Mouse (Mus musculus): ENCODE measurements around the gene Mapkapk3. TPM values are rescaled to one million over a fixed set of nuclear protein-coding genes. Genes with fewer than 3 reads are reported as not detected.

Gene Mapkapk3
- total and polyA plus RNA-seq, 3 experiments: 29.9 to 39.8 (median 30.1) TPM

DNA sequence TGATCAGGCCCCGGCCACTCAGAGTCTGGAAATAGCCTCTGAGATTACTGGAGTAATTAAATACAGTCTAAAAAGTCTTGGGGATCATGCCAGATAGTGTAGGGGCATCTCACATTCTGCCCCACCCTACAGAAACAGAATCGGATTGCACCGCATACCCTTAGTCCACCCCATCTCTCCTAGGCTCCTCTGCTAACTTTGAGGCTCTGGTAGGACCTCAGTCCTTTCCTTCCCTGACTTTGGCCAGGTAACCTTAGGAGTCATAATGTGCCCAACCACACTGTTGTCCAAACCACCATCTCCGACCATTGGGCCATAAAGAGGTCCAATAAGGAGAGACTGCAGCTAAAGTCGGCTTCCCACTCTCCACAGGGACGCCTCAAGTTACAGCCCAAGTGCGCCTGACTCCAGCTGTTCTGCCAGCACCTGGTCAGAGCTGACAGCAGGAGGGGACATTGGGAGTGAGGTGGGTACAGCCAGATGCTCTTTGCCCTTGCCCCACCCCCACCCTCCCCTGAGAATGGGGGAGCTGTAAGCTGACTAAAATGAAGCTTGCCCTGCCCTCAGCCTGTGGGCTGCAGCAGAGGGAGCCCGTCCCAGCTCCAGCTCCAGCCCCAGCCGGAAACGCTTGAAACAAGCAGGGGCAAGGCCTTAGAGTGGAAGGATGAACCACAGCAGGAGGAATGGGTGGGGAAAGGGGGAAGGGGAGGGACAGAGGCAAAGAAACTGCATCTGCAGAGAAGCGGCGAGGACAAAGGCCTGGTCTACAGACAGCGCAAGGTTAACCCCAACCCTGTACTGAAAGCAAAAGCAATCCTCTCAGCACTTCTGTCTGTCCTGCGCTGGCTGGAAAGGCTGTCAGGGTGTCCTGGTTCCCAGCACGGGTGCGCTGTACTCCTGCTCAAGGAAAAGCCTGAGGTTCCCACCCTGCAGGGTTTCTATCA lies 10.0 kb downstream of the Mapkapk3 start:
- no peak for TF ChIP-seq ZNF384 (IDR thresholded peaks at IDR 0.05; ENCODE audit: low read depth, low read length)
- TF ChIP-seq ELF1 (IDR thresholded peaks at IDR 0.05; ENCODE audit: low read depth, low read length): no peak; the same call in 1 of the 2 replicates
- TF ChIP-seq TCF12 (IDR thresholded peaks at IDR 0.05; ENCODE audit: low read depth, low read length): peak; percentile 48; the same call in 1 of the 2 replicates
- TF ChIP-seq CHD2 (IDR thresholded peaks at IDR 0.05; ENCODE audit: low read length): peak; percentile 75
- TF ChIP-seq RAD21 (IDR thresholded peaks at IDR 0.05; ENCODE audit: low read depth, low read length): no peak
- TF ChIP-seq POLR2A (IDR thresholded peaks at IDR 0.05; ENCODE audit: low read depth, low read length): 0 out of 2 replicates have a peak, but pooled peaks have one; percentile 19
- no peak for TF ChIP-seq CHD1 (IDR thresholded peaks at IDR 0.05; ENCODE audit: low read depth, low read length)
- TF ChIP-seq MAX (IDR thresholded peaks at IDR 0.05; ENCODE audit: low read length): no peak
- TF ChIP-seq IRF4 (IDR thresholded peaks at IDR 0.05; ENCODE audit: low read depth, low read length): peak; percentile 37; the same call in 1 of the 2 replicates
- no peak for TF ChIP-seq KAT2A (IDR thresholded peaks at IDR 0.05; ENCODE audit: insufficient replicate concordance, low read length)
- TF ChIP-seq E2F4 (IDR thresholded peaks at IDR 0.05; ENCODE audit: insufficient replicate concordance, low read depth, low read length): no peak
- TF ChIP-seq PAX5 (IDR thresholded peaks at IDR 0.05; ENCODE audit: low read length): no peak
- TF ChIP-seq MAFK (IDR thresholded peaks at IDR 0.05; ENCODE audit: insufficient replicate concordance, low read length): no peak
- TF ChIP-seq ETS1 (conservative IDR thresholded peaks at IDR 0.05; ENCODE audit: low read depth, low read length): no peak
- no peak for TF ChIP-seq JUND (conservative IDR thresholded peaks at IDR 0.05; ENCODE audit: low read depth, low read length)
- TF ChIP-seq NELFE (IDR thresholded peaks at IDR 0.05; ENCODE audit: low read depth, low read length): no peak
- TF ChIP-seq BHLHE40 (IDR thresholded peaks at IDR 0.05; ENCODE audit: low read depth, low read length): 0 out of 2 replicates have a peak, but pooled peaks have one; percentile 8
- TF ChIP-seq ZMIZ1 (IDR thresholded peaks at IDR 0.05; ENCODE audit: low read depth, low read length): no peak
- no peak for TF ChIP-seq USF2 (conservative IDR thresholded peaks at IDR 0.05; ENCODE audit: low read depth, low read length)
- no peak for TF ChIP-seq MXI1 (IDR thresholded peaks at IDR 0.05; ENCODE audit: low read depth, low read length)
- TF ChIP-seq GABPA (IDR thresholded peaks at IDR 0.05; ENCODE audit: insufficient replicate concordance, low read depth, low read length): no peak
- 0 out of 2 replicates have a peak, but pooled peaks have one; percentile 22 for TF ChIP-seq SIN3A (IDR thresholded peaks at IDR 0.05; ENCODE audit: low read length)
- 0 out of 2 replicates have a peak, but pooled peaks have one; percentile 26 for TF ChIP-seq MAZ (IDR thresholded peaks at IDR 0.05; ENCODE audit: low read depth, low read length)
- no peak for TF ChIP-seq POLR2AphosphoS2 (IDR thresholded peaks at IDR 0.05; ENCODE audit: low read depth, low read length)
- Histone ChIP-seq H3K27me3 (replicated peaks) (no peaks in the 10 kb centered on the region), H3K4me2 (ENCODE audit: insufficient read depth, low read depth, poor library complexity, severe bottlenecking) (peak overlapping the region; percentile 71), H3K4me3 (replicated peaks in 1 of 3; ENCODE audit: low read depth in 2 of 3, low read length in 2 of 3, poor library complexity in 1 of 3) (peak overlapping the region; percentile 3 to 41 (median 31)), H3K79me2 (replicated peaks; ENCODE audit: control insufficient read depth, extremely low read depth, insufficient read depth, poor library complexity, severe bottlenecking) (no peaks in the 10 kb centered on the region), H3K4me1 (ENCODE audit: control insufficient read depth in 1 of 2, insufficient read depth in 2 of 2) (peaks cover 23 to 42% of the 10 kb centered on the region in 2 experiments), H3K9ac (ENCODE audit: insufficient read depth, low read depth) (0 out of 2 replicates have a peak overlapping the region, but pooled peaks have one; percentile 4), H3K9me3 (replicated peaks; ENCODE audit: low read length) (no peaks in the 10 kb centered on the region), H3K27ac (ENCODE audit: insufficient read depth, low read depth) (peak overlapping the region; percentile 2; the same call in 1 of the 2 replicates), H3K36me3 (replicated peaks in 1 of 2; ENCODE audit: control insufficient read depth in 1 of 2, insufficient read depth in 1 of 2, low read length in 1 of 2) (peaks cover 3 to 55% of the 10 kb centered on the region in 2 experiments)
- no peak for DNase-seq (ENCODE audit: extremely low read depth)
- dilution Hi-C loops (cut with MboI; ENCODE audit: extremely low pct_ligation_motif_present, extremely low pct_unique_long_range_greater_than_20kb, low sequenced_read_pairs) (no loop called here), in situ Hi-C loops (cut with MboI; ENCODE audit: low pct_ligation_motif_present, low pct_unique_long_range_greater_than_20kb, low sequenced_read_pairs) (loop anchor here (25.0 kb wide), 1 partner anchor 617 kb away; the partner anchor contains the start of gene Grm2)
